In genomic region chr13:45569932-45570331, GRCm38 (mm10) we compare ENCODE assay signal across 11 mouse cellular contexts.
DNase-seq lines count a peak whose midpoint lies in the region.
"Had no signal": no experiment of that assay in that cellular context is flagged by ENCODE, and none has a peak within 500 bp of the region (broad histone marks: within the 10 kb centered on the region; RNA-seq: fewer than 3 reads in every experiment).

No protein-coding gene starts in this region.

- DNase-seq in heart, adult 11 months: peak; percentile 90
- no peak for DNase-seq in heart, postnatal 14 days
- DNase-seq in right cerebral cortex, adult 2 months (ENCODE audit: low spot score in 2 of 2): peak; percentile 57 to 72
- no peak for DNase-seq in right cerebral cortex, postnatal 14 days
- peak; percentile 75 for DNase-seq in cerebellum, adult 9-10 months
- DNase-seq in adrenal gland, postnatal 14 days: no peak
- no peak for DNase-seq in yolk sac, embryonic 10.5 days (ENCODE audit: low spot score)
- DNase-seq in gastrocnemius, postnatal 10 days: no peak
- DNase-seq: B cell, adult 2 months; kidney, adult 18-20 months; lung, postnatal 10 days had no signal

- intact Hi-C loops in heart, postnatal 14 days (cut with DNase I): loop anchor here (5.0 to 10.0 kb wide), 3 partner anchors 122 to 595 kb away; no protein-coding TSS in a partner anchor

Comparison
In these comparisons a context has a peak if more than half of its experiments do, and no peak if none do; other contexts are left out.
1. DNase-seq: peak in heart, adult 11 months (single experiment), right cerebral cortex, adult 2 months (2 of 2) and cerebellum, adult 9-10 months (single experiment); none in heart, postnatal 14 days (0 of 2), right cerebral cortex, postnatal 14 days (single experiment), adrenal gland, postnatal 14 days (single experiment), yolk sac, embryonic 10.5 days (single experiment) and gastrocnemius, postnatal 10 days (single experiment).